Mouse (Mus musculus) layer of hippocampus, postnatal 14 days (tissue): ENCODE data around the gene Cd164. TPM values are rescaled to one million over a fixed set of nuclear protein-coding genes. Genes with fewer than 3 reads are reported as not detected.

Experiments
- total RNA-seq, 2 experiments: library from RNA; stranded (reverse); gene quantifications; 2 replicates each; pipeline ENCODE4 v1.2.3; 2021

Gene Cd164
- total RNA-seq, 2 experiments from 2014 or later = 55.3 to 60.9 TPM

Other genes starting within 250 kb of the Cd164 start
- 10 to 100 TPM; 37.0 to 40.2 TPM for gene Fig4, start 216.2 kb upstream of the Cd164 start, total RNA-seq
- gene Ak9, start 215.4 kb upstream of the Cd164 start, total RNA-seq = under 1 TPM; 0.45 to 0.67 TPM
- gene Zbtb24, start 69.0 kb upstream of the Cd164 start, total RNA-seq = 10 to 100 TPM; 16.0 to 16.1 TPM
- 10 to 100 TPM; 24.5 to 31.3 TPM for gene Mical1, start 43.1 kb upstream of the Cd164 start, total RNA-seq
- gene Smpd2, start 29.0 kb upstream of the Cd164 start, total RNA-seq = 10 to 100 TPM; 21.1 to 23.3 TPM
- 1 to 10 TPM; 7.3 to 7.4 TPM for gene Ppil6, start 29.0 kb upstream of the Cd164 start, total RNA-seq
- 1 to 10 TPM; 2.3 to 3.7 TPM for gene Ccdc162, start 197.2 kb downstream of the Cd164 start, total RNA-seq